Comparison of ENCODE assay signal across 8 mouse cellular contexts in the genomic region with DNA sequence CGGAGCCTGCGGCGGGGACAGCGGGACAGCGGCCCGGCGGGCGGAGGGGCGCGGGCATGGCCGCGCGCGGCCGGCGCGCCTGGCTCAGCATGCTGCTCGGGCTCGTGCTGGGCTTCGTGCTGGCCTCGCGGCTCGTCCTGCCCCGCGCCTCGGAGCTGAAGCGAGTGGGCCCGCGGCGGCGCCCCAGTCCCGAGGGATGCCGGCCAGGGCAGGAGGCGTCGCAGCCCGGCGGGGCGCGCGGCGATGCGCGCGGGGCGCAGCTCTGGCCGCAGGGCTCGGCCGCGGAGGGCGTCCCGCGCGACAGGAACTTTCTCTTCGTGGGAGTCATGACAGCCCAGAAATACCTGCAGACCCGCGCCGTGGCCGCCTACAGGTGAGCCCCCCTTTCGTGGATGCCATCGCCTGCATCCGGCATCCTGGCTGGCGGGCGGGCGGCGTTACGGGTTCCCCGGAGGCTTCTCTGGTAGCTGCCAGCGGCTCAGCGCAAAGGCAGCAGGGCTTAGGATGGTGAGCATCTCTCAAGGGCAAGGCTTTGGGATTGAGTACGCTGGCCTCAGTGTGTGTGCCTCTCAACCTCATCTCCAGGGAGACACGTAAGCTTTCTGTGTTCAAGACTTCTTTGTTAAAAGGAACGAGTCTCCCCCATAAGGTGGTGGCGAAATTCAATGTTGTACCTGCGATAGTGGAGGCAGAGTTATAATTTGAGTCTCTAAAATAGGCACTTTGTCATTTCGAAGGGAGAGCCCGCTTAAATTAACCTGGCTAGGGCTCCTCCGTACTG. TPM values are rescaled to one million over a fixed set of nuclear protein-coding genes. Genes with fewer than 3 reads are reported as not detected.
A peak's percentile ranks its signal among the peaks of the same experiment; 100 is the strongest.
DNase-seq lines count a peak whose midpoint lies in the region; ATAC-seq and TF ChIP-seq lines count a peak whose summit lies in the region.

No protein-coding gene starts in this region.

- no peaks in the 10 kb centered on the region for H3K27me3 ChIP-seq in heart, embryonic 10.5 days (ENCODE audit: insufficient read depth, poor library complexity, severe bottlenecking)
- H3K27me3 ChIP-seq in limb, embryonic 15.5 days, result no peaks in the 10 kb centered on the region
- no peaks in the 10 kb centered on the region for H3K27me3 ChIP-seq in testis, adult 2 months (ENCODE audit: control insufficient read depth, insufficient read depth, low read length)

- peaks cover 28% of the 10 kb centered on the region for H3K4me1 ChIP-seq in heart, embryonic 10.5 days
- H3K4me1 ChIP-seq in limb, embryonic 15.5 days, result peaks cover 39% of the 10 kb centered on the region
- H3K4me1 ChIP-seq in testis, adult 2 months (ENCODE audit: control insufficient read depth, insufficient read depth, low read length), result peaks cover 2% of the 10 kb centered on the region; the same call in 1 of the 2 replicates

- intact Hi-C loops in heart, postnatal 10 days (cut with DNase I), result loop anchor here (2.0 kb wide), 1 partner anchor 87 kb away; no protein-coding TSS in a partner anchor

- peak overlapping the region; percentile 97 for H3K4me3 ChIP-seq in heart, embryonic 10.5 days
- H3K4me3 ChIP-seq in limb, embryonic 15.5 days, result peak overlapping the region; percentile 80
- H3K4me3 ChIP-seq in testis, adult 2 months (ENCODE audit: control insufficient read depth, low read depth, low read length), result peak overlapping the region; percentile 91

- H3K9me3 ChIP-seq in heart, embryonic 10.5 days, result no peaks in the 10 kb centered on the region
- no peaks in the 10 kb centered on the region for H3K9me3 ChIP-seq in limb, embryonic 15.5 days

- WGBS in heart, embryonic 10.5 days, result 5% methylated on average over 73 of the region's 77 CpGs
- WGBS in limb, embryonic 15.5 days, result under 1% methylated on average over 67 of the region's 77 CpGs

- H3K4me2 ChIP-seq in limb, embryonic 15.5 days, result peak overlapping the region; percentile 76

- TF ChIP-seq POLR2A in testis, adult 2 months (IDR thresholded peaks at IDR 0.05; ENCODE audit: control insufficient read depth, low read depth, low read length), result no peak

- DNase-seq in heart, embryonic 10.5 days (ENCODE audit: low spot score), result no peak
- DNase-seq in heart, adult 8-10 months (ENCODE audit: low spot score), result no peak
- DNase-seq in embryo, embryonic 9.5 days (ENCODE audit: extremely low spot score), result peak; percentile 50
- DNase-seq in heart, postnatal 10 days, result peak; percentile 42 to 48
- DNase-seq in neural tube, embryonic 10.5 days (ENCODE audit: extremely low spot score, low spot score), result peak; percentile 67

- peaks cover 6% of the 10 kb centered on the region; the same call in 1 of the 2 replicates for H3K36me3 ChIP-seq in heart, embryonic 10.5 days
- H3K36me3 ChIP-seq in limb, embryonic 15.5 days, result no peaks in the 10 kb centered on the region
- H3K36me3 ChIP-seq in testis, adult 2 months (ENCODE audit: control insufficient read depth, insufficient read depth, low read length), result no peaks in the 10 kb centered on the region

- TF ChIP-seq CTCF in testis, adult 2 months (IDR thresholded peaks at IDR 0.05; ENCODE audit: control insufficient read depth, insufficient read depth, insufficient replicate concordance, low read depth, low read length), result no peak

- peak overlapping the region; percentile 97 for H3K27ac ChIP-seq in heart, embryonic 10.5 days
- peak overlapping the region; percentile 96 for H3K27ac ChIP-seq in limb, embryonic 15.5 days
- peak overlapping the region; percentile 18 for H3K27ac ChIP-seq in testis, adult 2 months (ENCODE audit: control insufficient read depth, insufficient read depth, low read depth, low read length)

- H3K9ac ChIP-seq in limb, embryonic 15.5 days, result peak overlapping the region; percentile 92

- peak; percentile 50 for ATAC-seq in activated CD4-positive, CD25-positive, alpha-beta regulatory T cell, adult 4 months
- no peak for ATAC-seq in limb, embryonic 15.5 days (ENCODE audit: insufficient number of reproducible peaks, low FRiP score, low TSS enrichment, low read depth)

RNA-seq across cellular contexts. Expression of a gene that starts 0.7 kb away (rescaled TPM):
- 12.6 and 21.0 TPM in 2 replicates for polyA plus RNA-seq in heart, embryonic 10.5 days (2016; fragmentation: Nextera tagmentation; extraction: Ambion mirVana)
- 10 to 100 TPM; 11.3 to 14.5 (median 11.5) TPM for total RNA-seq in heart, adult 8-10 months (2022)
- polyA plus RNA-seq in activated CD4-positive, CD25-positive, alpha-beta regulatory T cell, adult 4 months (2017; shearing (Covaris generic)), result 10 to 100 TPM; 12.3 to 13.3 TPM
- total RNA-seq in heart, postnatal 10 days (2021), result 10 to 100 TPM; 37.6 to 37.9 TPM
- 16.5 and 19.5 TPM in 2 replicates for polyA plus RNA-seq in limb, embryonic 15.5 days (2015; fragmentation: Nextera tagmentation; extraction: Ambion mirVana)
- polyA plus RNA-seq in testis, adult 2 months (2012; rRNA removed), result 1.5 and 1.8 TPM in 2 replicates

RNA-seq across cellular contexts. Expression of a gene that starts 30.6 kb away (rescaled TPM):
- polyA plus RNA-seq in heart, embryonic 10.5 days (2016; fragmentation: Nextera tagmentation; extraction: Ambion mirVana), result 88.5 and 109 TPM in 2 replicates
- 10 to 100 TPM; 37.5 to 50.8 (median 38.9) TPM for total RNA-seq in heart, adult 8-10 months (2022)
- 100 to 1,000 TPM; 188 to 201 TPM for polyA plus RNA-seq in activated CD4-positive, CD25-positive, alpha-beta regulatory T cell, adult 4 months (2017; shearing (Covaris generic))
- 10 to 100 TPM; 27.0 to 31.2 TPM for total RNA-seq in heart, postnatal 10 days (2021)
- 154 TPM in 2 replicates for polyA plus RNA-seq in limb, embryonic 15.5 days (2015; fragmentation: Nextera tagmentation; extraction: Ambion mirVana)
- polyA plus RNA-seq in testis, adult 2 months (2012; rRNA removed), result 135 and 163 TPM in 2 replicates

RNA-seq across cellular contexts. Expression of a gene that starts 51.2 kb away (rescaled TPM):
- 147 and 212 TPM in 2 replicates for polyA plus RNA-seq in heart, embryonic 10.5 days (2016; fragmentation: Nextera tagmentation; extraction: Ambion mirVana)
- total RNA-seq in heart, adult 8-10 months (2022), result 10 to 100 TPM; 18.3 to 24.1 (median 20.7) TPM
- polyA plus RNA-seq in activated CD4-positive, CD25-positive, alpha-beta regulatory T cell, adult 4 months (2017; shearing (Covaris generic)), result 100 to 1,000 TPM; 133 to 154 TPM
- total RNA-seq in heart, postnatal 10 days (2021), result 10 to 100 TPM; 27.0 to 29.2 TPM
- polyA plus RNA-seq in limb, embryonic 15.5 days (2015; fragmentation: Nextera tagmentation; extraction: Ambion mirVana), result 145 and 148 TPM in 2 replicates
- polyA plus RNA-seq in testis, adult 2 months (2012; rRNA removed), result 47.2 and 48.6 TPM in 2 replicates

Comparison
In these comparisons a context has a peak if more than half of its experiments do, and no peak if none do; other contexts are left out.
1. DNase-seq: peak in embryo, embryonic 9.5 days (single experiment), heart, postnatal 10 days (2 of 2) and neural tube, embryonic 10.5 days (single experiment); none in heart, embryonic 10.5 days (single experiment) and heart, adult 8-10 months (single experiment).
2. H3K27ac ChIP-seq: peak in every context shown above with its lines; median percentile 97 in heart, embryonic 10.5 days; 96 in limb, embryonic 15.5 days; 18 in testis, adult 2 months.
3. Peak in every context shown above with its lines, with median percentiles within 50 percentile points of each other: H3K4me3 ChIP-seq.